Mouse (Mus musculus) embryonic facial prominence, embryonic 13.5 days (tissue): ENCODE measurements around the gene Zfp143. TPM values are rescaled to one million over a fixed set of nuclear protein-coding genes. Genes with fewer than 3 reads are reported as not detected.
"Not testable (repeated sequence)": the region's sequence is repeated elsewhere in the genome, so short reads cannot be mapped to it uniquely, and the experiment has no call there.

Source experiments
- ATAC-seq: fragments of 200-750 bp; cut with Nextera tagmentation; 2 replicates; pipeline ENCODE4 v1.8.0; 2017; ENCODE audit warnings: low read depth; ENCODE audit not compliant: insufficient number of reproducible peaks, insufficient read depth, low FRiP score, low TSS enrichment
- H3K27ac ChIP-seq: fragments of 300-500 bp; sonication (generic); 2 replicates; pipeline ENCODE4 v1.5.1; 2015; ENCODE audit warnings: moderate library complexity, mild to moderate bottlenecking, inconsistent platforms
- H3K27me3 ChIP-seq: fragments of 300-500 bp; sonication (generic); 2 replicates; pipeline ENCODE4 v1.6.1; 2015; ENCODE audit warnings: mild to moderate bottlenecking, inconsistent platforms
- H3K36me3 ChIP-seq: fragments of 300-500 bp; sonication (generic); 2 replicates; pipeline ENCODE4 v1.6.1; 2015; ENCODE audit warnings: mild to moderate bottlenecking, inconsistent platforms
- H3K4me1 ChIP-seq: fragments of 300-500 bp; sonication (generic); 2 replicates; pipeline ENCODE4 v1.6.1; 2015; ENCODE audit warnings: inconsistent platforms
- H3K4me2 ChIP-seq: fragments of 300-500 bp; sonication (generic); 2 replicates; pipeline ENCODE4 v1.6.1; 2015; ENCODE audit warnings: moderate library complexity, mild to moderate bottlenecking, inconsistent platforms
- H3K4me3 ChIP-seq: fragments of 300-500 bp; sonication (generic); 2 replicates; pipeline ENCODE4 v1.5.1; 2015; ENCODE audit warnings: mild to moderate bottlenecking, inconsistent platforms
- H3K9ac ChIP-seq: fragments of 300-500 bp; sonication (generic); 2 replicates; pipeline ENCODE4 v1.6.1; 2015; ENCODE audit warnings: mild to moderate bottlenecking, inconsistent platforms
- H3K9me3 ChIP-seq: fragments of 300-500 bp; sonication (generic); 2 replicates; pipeline ENCODE4 v1.6.1; 2016; ENCODE audit warnings: inconsistent platforms
- WGBS: fragments of 180-500 bp; shearing (Covaris S2); methylation state at CpG from one replicate; pipeline ENCODE4 v1.1.7; 2015; ENCODE audit warnings: mixed read lengths; 5-methylcytosine and 5-hydroxymethylcytosine counted together
- polyA plus RNA-seq: library from polyadenylated mRNA; unstranded; fragments of >200 nt; fragmentation: Nextera tagmentation; extraction: Ambion mirVana; gene quantifications from 2 replicates; pipeline ENCODE4 v1.2.1, GENCODE M21; 2015

Gene Zfp143
- polyA plus RNA-seq, 1 experiment from 2014 or later: 19.8 TPM

DNA sequence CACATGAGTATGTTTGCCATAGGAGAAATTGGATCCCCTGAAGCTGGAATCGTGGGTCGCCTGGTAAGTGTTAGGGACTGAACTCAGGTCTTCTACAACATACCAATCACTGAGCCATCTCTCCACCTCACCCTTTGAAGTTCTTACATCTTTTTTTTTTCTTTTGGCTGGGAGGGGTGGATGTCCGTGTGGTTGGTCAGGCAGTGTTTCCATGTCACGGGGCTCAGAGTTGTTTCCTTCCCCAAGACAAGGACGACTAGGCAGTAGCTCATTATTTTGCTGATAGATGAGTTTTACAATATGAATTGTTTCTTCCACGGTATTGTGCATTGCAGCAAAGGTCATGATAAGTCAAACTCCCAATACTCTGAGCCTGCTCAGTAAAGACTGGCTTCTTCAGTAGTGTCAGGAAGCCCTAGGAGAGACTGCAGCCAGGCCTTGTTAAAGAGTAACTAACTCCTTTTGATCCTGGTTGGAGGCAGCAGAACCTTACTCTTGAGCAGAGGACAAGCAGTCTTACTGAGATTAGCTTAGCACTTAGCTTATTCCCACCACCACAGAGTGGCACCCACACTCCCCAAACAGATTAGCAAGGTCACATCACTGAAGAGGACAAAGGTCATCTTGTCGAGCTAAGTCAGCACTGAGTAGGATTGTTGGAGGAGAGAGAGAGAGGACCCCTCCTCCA is 36.2 kb downstream of the Zfp143 start:
- H3K36me3 ChIP-seq: peaks cover 44% of the 10 kb centered on the region
- no peak overlapping the region for H3K4me3 ChIP-seq
- no peak overlapping the region for H3K27ac ChIP-seq
- H3K9ac ChIP-seq: no peak overlapping the region
- H3K4me1 ChIP-seq: no peaks in the 10 kb centered on the region
- no peaks in the 10 kb centered on the region; the same call in 1 of the 2 replicates for H3K27me3 ChIP-seq
- 63% methylated on average over 7 of the region's 7 CpGs for WGBS
- no peak overlapping the region for H3K4me2 ChIP-seq
- no peaks in the 10 kb centered on the region for H3K9me3 ChIP-seq
- ATAC-seq: no peak

DNA sequence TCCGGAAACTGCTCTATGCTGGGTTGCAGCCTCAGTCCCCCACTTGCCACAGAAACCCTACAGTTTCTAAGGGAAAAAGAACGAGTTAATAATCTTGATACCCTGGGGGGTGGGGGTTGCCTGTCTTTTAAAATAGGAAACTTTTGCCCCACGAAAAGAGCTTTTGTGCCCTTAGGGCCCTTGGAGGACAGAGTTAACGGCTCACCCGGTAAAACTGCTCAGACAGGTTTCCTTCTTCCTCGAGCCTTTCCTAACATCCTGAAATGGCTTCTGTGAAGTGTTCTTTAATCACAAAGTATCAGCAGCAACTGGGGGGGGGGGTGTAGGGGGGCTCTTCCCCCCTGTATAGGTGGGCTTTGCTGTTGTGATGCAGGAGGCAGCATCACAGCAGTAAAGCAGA is 39.8 kb downstream of the Zfp143 start:
- WGBS: 14% methylated on average over 6 of the region's 6 CpGs
- Histone ChIP-seq H3K4me1 (no peaks in the 10 kb centered on the region), H3K27ac (peak overlapping the region; percentile 69; the same call in 1 of the 2 replicates), H3K9me3 (no peaks in the 10 kb centered on the region), H3K4me3 (peak overlapping the region; percentile 2; the same call in 1 of the 2 replicates), H3K27me3 (no peaks in the 10 kb centered on the region; the same call in 1 of the 2 replicates), H3K4me2 (no peak overlapping the region; the same call in 1 of the 2 replicates), H3K36me3 (peaks cover 11% of the 10 kb centered on the region), H3K9ac (no peak overlapping the region)
- peak; percentile 37; the same call in 1 of the 2 replicates for ATAC-seq

DNA sequence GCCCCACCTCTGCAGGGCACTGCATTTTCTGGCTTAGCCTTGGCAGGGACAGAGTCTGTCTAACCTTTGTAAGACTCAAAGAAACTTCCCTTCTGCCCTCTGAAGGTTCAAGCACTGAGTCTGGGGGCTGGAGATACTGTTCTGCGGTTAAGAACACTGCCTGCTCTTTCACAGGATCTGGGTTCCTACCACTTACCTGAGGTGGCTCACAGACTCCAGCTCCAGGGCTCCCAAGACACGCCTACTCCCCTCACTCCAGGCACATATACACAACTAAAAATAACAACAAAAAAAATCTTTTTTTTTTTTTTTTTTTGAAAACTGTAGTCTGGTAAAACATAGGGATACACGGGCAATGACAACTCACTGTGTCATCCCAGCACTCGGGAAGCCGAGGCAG is 40.2 kb downstream of the Zfp143 start:
- no peak overlapping the region for H3K4me3 ChIP-seq
- H3K27me3 ChIP-seq: no peaks in the 10 kb centered on the region; the same call in 1 of the 2 replicates
- H3K9ac ChIP-seq: no peak overlapping the region
- peaks cover 7% of the 10 kb centered on the region for H3K36me3 ChIP-seq
- peak overlapping the region; percentile 69; the same call in 1 of the 2 replicates for H3K27ac ChIP-seq
- ATAC-seq: no peak
- no peaks in the 10 kb centered on the region for H3K9me3 ChIP-seq
- no peaks in the 10 kb centered on the region for H3K4me1 ChIP-seq
- 49% methylated on average over 5 of the region's 5 CpGs for WGBS
- H3K4me2 ChIP-seq: no peak overlapping the region; the same call in 1 of the 2 replicates

DNA sequence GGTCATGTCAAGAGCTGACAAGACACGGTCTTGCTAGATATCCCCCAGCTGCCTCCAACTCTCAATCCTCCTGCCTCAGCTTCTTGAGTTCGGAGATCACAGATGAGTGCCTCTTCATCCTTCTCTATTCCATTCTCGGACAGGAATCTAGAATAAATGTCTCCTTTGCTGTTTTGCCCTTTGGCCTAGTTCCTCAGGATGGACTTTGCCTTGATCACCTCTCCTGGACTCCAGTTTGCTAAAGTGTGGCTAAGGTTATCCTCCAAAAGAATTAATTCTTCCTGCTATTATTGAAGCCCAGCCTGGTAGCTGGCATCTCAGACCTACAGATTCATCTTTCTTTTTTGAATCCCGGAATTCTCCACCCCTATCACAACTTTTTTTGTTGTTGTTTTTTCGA is 44.0 kb downstream of the Zfp143 start:
- ATAC-seq: no peak
- Histone ChIP-seq H3K4me1 (peaks cover 13% of the 10 kb centered on the region), H3K36me3 (no peaks in the 10 kb centered on the region), H3K27me3 (no peaks in the 10 kb centered on the region; the same call in 1 of the 2 replicates), H3K27ac (no peak overlapping the region), H3K9ac (no peak overlapping the region), H3K4me3 (no peak overlapping the region), H3K9me3 (no peaks in the 10 kb centered on the region), H3K4me2 (no peak overlapping the region)
- 81% methylated on average over 5 of the region's 5 CpGs for WGBS

DNA sequence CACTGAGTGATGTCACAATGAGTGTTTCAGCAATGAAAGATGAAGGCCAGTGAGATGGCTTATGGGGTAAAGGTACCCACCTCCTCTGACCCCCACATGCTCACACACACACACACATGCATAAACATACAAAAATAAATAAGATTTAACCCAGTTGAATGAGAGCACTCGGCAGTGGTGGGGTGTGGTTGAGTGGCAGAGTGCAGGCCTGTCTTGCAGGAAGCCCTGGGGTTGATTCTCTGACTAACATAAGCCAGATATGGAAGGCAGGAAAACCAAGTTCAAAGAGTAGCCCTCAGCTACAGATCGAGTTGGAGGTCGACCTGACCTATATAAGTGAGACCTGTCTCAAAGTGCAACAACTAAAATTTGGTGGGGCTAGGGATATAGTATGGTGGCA is 45.6 kb downstream of the Zfp143 start:
- 57% methylated on average over 3 of the region's 3 CpGs for WGBS
- Histone ChIP-seq H3K4me2 (no peak overlapping the region), H3K9me3 (no peaks in the 10 kb centered on the region), H3K9ac (no peak overlapping the region), H3K36me3 (no peaks in the 10 kb centered on the region), H3K27me3 (no peaks in the 10 kb centered on the region), H3K4me3 (no peak overlapping the region), H3K27ac (no peak overlapping the region), H3K4me1 (peaks cover 17% of the 10 kb centered on the region)
- no peak for ATAC-seq

DNA sequence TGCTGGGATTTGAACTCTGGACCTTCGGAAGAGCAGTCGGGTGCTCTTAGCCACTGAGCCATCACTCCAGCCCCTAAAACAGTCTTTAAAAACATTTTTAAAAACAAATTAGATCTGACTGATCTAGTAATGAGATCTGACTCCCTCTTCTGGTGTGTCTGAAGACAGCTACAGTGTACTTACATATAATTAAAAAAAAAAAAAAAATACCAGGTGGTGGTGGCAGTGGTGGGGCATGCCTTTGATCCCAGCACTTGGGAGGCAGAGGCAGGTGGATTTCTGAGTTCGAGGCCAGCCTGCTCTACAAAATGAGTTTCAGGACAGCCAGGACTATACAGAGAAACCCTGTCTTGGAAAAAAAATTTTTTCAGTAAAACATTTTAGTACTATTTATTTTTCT is 47.5 kb downstream of the Zfp143 start:
- 84% methylated on average over 3 of the region's 3 CpGs for WGBS
- not testable (repeated sequence) for H3K4me3 ChIP-seq, H3K36me3 ChIP-seq, H3K9ac ChIP-seq, ATAC-seq, H3K27me3 ChIP-seq, H3K9me3 ChIP-seq, H3K4me2 ChIP-seq
- H3K27ac ChIP-seq: 0 out of 2 replicates have a peak overlapping the region, but pooled peaks have one; percentile 60
- H3K4me1 ChIP-seq: peaks cover 17% of the 10 kb centered on the region

DNA sequence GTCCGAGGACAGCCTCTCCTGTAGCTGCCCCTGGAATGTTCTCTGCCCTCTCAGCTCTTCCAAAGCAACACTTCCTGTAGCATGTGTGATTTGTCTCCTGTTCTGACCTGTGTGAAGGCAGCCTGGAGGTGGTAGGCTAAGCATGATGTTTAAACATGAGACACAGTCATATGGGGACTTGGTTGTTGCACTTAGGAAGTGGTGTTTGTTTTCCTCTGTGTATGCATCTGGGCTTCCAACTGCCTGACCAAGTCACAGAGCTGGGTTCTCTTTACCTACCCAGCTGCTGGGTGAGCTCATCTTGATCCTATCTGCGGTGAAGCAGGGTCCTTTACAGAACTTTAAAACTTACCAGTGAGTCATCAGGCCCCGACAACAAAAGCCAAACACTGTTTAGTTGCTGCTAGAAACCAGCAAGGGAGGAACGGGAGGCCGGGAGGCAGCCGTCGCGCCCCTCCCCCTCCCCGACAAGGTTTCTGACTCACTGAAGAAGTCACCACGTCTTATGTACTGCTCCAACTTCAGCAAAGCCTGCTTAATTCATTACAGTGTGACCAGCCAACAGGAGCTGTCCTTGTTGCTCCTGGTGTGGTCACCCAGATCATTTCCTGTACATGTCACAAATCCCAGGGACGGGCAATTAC is 48.1 kb downstream of the Zfp143 start:
- Histone ChIP-seq H3K27ac (peak overlapping the region; percentile 60; the same call in 1 of the 2 replicates), H3K9ac (peak overlapping the region; percentile 49), H3K36me3 (no peaks in the 10 kb centered on the region), H3K4me1 (peaks cover 17% of the 10 kb centered on the region), H3K27me3 (no peaks in the 10 kb centered on the region), H3K4me3 (peak overlapping the region; percentile 9; the same call in 1 of the 2 replicates), H3K9me3 (no peaks in the 10 kb centered on the region), H3K4me2 (peak overlapping the region; percentile 49)
- 0 out of 2 replicates have a peak, but pooled peaks have one; percentile 69 for ATAC-seq
- WGBS: 11% methylated on average over 11 of the region's 11 CpGs

DNA sequence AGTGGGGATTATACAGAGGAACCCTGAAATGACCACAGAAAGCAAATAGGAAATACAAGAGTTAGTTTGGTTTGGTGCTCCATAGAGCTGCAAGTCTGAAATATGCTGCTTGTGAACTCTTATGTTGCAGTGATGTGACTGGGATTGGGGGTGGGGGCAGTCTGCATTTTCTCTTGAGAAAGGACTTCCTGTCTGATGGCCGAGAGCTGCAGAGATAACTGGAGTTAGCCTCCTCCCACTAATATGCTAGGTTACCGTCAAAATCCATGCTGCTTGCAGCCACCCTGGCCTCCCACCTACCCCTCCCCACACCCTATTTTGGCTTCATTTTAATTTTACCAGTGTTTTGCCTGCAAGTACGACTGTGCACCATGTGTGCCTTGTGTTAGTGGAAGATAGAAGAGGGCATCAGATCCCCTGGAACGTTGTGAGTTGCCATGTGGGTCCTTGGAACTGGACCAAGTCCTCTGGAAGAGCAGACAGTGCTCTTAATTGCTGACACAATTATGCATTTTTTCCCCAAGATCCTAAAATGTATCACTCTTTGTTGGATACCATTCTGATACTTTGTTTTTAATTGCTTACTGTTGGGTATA is 49.1 kb downstream of the Zfp143 start:
- Histone ChIP-seq H3K4me3 (no peak overlapping the region), H3K9me3 (no peaks in the 10 kb centered on the region), H3K9ac (0 out of 2 replicates have a peak overlapping the region, but pooled peaks have one; percentile 16), H3K27ac (no peak overlapping the region), H3K27me3 (no peaks in the 10 kb centered on the region), H3K4me2 (no peak overlapping the region), H3K36me3 (no peaks in the 10 kb centered on the region), H3K4me1 (peaks cover 20% of the 10 kb centered on the region)
- no peak for ATAC-seq
- WGBS: 35% methylated on average over 4 of the region's 4 CpGs

DNA sequence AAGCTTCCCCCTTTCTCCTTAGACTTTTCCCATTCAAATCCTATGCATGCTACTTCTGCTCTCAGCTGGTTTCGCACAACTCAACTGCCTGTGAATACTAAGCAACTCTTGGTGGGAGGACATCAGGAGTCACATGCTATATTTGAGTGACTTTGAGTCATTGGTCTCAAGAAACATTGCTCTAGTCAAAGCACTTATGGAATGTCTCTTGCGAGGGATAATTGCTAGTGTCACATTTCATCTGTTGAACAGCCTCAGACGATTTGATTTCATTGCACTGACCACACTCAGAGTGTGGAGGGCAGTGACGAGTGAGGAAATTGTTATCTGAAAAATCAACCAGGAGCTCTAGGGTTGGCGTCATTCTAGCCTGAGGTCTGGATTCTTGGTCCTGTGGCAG is 53.7 kb downstream of the Zfp143 start:
- no peak overlapping the region for H3K9ac ChIP-seq
- no peaks in the 10 kb centered on the region for H3K27me3 ChIP-seq
- WGBS: 27% methylated on average over 5 of the region's 5 CpGs
- no peaks in the 10 kb centered on the region for H3K9me3 ChIP-seq
- no peak overlapping the region for H3K4me2 ChIP-seq
- no peak overlapping the region for H3K4me3 ChIP-seq
- no peaks in the 10 kb centered on the region for H3K36me3 ChIP-seq
- H3K27ac ChIP-seq: no peak overlapping the region
- ATAC-seq: no peak
- H3K4me1 ChIP-seq: peaks cover 10% of the 10 kb centered on the region

DNA sequence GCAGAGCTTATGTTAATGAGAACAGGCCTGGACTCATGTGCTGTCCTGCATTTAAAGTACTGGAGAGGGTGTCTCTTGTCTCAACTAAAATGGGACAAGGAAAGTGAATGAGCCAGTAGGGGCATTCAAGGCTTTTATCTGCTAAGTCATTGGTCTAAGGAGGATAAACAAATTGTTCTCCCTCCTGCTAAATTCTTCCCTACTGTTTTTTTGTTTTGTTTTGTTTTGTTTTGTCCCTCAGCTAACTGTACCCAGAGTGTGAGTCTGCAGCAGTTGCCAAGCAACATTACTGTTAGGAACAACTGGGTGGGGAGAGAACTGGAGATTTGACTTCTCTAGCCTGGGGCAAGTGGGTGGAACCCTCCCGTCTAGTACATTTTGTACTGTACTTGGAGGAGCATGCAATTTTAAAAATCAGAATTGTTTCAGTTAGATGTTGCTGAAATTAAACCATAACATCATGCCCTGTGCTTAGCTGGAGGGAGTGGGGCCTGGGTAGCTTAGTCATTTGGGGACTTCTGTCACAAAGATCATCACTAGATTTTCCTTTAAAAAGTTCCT is 55.8 kb downstream of the Zfp143 start:
- Histone ChIP-seq H3K9ac (no peak overlapping the region), H3K4me1 (0 out of 2 replicates have a peak, but pooled peaks cover 6% of the 10 kb centered on the region), H3K4me2 (no peak overlapping the region), H3K36me3 (no peaks in the 10 kb centered on the region), H3K9me3 (no peaks in the 10 kb centered on the region), H3K27ac (peak overlapping the region; percentile 51), H3K4me3 (no peak overlapping the region), H3K27me3 (no peaks in the 10 kb centered on the region)
- 19% methylated on average over 1 of the region's 1 CpGs for WGBS
- ATAC-seq: no peak

DNA sequence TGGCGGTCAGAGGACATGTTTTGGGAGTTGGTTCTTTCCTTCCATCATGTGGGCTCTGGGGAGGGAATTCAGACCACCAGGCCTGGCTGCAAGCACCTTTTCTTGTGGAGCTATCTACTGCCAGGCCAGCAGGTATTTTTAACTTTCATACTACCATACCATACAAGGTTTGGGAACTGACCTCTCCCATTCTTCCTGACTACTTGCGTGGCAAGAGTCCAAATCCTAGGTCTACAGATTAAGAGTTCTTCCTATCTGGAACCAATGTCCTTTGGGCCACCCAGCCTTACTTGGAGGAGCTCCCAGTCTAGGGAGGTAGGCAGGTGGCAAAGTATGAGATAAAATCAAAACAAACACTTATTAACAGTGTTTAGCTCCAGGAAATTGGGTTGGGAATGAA is 57.4 kb downstream of the Zfp143 start:
- Histone ChIP-seq H3K9me3 (no peaks in the 10 kb centered on the region), H3K4me3 (no peak overlapping the region), H3K9ac (no peak overlapping the region), H3K27me3 (no peaks in the 10 kb centered on the region), H3K4me2 (no peak overlapping the region), H3K27ac (no peak overlapping the region), H3K4me1 (0 out of 2 replicates have a peak, but pooled peaks cover 6% of the 10 kb centered on the region), H3K36me3 (no peaks in the 10 kb centered on the region)
- WGBS: 87% methylated on average over 2 of the region's 2 CpGs
- ATAC-seq: no peak
